Mouse (Mus musculus) cerebral cortex, adult 2 months (tissue): Measurements from ENCODE around the gene Slamf8.

Source experiments
- WGBS: fragments of 180-500 bp; shearing (Covaris S2); methylation state at CpG from one replicate; pipeline ENCODE4 v1.1.7; 2018; 5-methylcytosine and 5-hydroxymethylcytosine counted together

Slamf8 gene

DNA sequence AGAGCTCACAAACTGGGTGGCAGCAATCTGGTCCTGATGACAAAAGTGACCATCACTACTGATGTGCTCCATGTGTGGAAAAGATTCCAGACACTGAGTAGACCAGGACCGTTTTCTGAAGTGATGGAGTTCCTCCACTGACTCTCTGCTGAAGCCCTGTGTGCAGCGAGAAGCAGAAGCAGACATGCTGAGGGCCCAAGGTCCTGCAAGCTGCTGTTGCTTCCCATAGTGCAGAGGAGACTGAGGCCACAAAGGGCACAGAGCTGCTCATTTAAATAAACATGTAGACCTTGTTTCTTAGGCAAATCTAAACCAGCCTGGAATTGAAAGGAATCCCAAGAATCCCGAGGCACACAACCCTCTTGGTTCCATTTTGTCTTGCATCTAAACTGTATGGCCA lies 3.0 kb upstream of the Slamf8 start:
- WGBS: 83% methylated on average over 3 of the region's 3 CpGs

DNA sequence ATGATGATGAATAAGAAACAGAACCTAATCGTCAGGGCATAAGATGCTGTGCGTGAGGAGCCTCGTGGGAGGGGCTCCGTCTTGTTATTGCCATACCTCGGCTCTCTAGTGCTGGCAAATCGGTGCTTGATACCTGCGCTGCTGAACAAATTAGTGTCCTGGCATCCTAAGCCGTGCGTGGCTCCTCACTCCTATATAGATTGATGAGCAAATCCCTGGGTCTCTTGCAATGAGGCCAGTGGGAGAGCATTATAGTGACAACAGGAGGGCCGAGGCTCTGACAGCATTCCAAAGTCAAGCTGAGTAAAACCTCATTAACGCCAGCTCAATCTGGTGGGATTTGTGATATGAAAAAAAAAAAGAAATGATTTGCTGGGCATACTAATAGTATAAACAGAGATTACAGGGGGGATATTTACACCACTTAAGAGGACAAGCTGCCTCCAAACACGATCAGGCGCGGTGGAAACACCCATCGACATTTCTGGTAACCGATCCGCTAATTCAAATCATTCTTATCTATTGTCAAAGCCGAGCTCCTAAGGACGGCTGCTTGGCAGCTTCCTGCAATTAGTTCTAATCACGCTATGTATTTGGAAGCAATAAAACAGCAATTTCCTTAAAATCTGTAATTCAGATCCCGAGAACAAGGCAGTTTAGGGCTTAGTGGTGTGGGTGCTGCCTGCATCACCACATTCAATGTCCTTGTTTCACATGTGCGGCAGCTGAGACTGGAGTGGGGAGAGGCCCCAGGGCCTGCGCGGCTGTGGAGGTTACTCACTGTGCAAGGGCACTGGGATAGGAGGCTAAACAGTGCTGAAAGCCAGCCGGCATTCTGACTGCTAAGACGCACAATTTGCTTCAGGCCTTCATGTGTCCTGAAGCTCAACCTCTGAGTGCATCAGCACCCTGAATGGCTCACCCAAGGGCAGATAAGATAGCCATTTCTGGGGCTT lies 4.5 kb downstream of the Slamf8 start:
- WGBS: 58% methylated on average over 26 of the region's 26 CpGs

DNA sequence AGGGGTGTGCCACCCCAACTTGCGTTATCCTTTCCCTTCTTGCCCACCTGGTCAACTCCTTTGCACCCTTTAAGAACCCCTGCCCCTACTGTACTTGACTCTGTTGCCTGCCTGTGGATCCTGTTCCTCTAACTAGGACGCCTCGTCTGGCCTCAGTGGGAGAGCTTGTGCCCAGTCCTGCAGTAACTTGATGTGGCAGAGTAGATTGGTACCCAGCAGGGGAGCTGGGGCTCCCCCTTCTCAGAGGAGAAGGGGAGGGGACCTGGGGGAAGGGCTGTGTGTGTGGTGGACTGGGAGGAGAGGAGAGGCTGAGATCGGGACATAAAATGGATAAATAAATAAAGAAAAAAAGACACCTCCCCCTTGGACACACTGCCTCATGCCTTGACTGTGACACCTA lies 5.3 kb downstream of the Slamf8 start:
- WGBS: 58% methylated on average over 4 of the region's 4 CpGs

- WGBS: 97% methylated on average over 6 of the region's 6 CpGs
Observed at GRCm38 (mm10) chr1:172584271-172584670, 6.1 kb downstream of the Slamf8 start.

GRCm38 (mm10) chr1:172582436-172582835 lies 7.9 kb downstream of the Slamf8 start:
- 88% methylated on average over 8 of the region's 8 CpGs for WGBS

- 88% methylated on average over 6 of the region's 6 CpGs for WGBS
Observed at GRCm38 (mm10) chr1:172580116-172580515, 10.3 kb downstream of the Slamf8 start.

DNA sequence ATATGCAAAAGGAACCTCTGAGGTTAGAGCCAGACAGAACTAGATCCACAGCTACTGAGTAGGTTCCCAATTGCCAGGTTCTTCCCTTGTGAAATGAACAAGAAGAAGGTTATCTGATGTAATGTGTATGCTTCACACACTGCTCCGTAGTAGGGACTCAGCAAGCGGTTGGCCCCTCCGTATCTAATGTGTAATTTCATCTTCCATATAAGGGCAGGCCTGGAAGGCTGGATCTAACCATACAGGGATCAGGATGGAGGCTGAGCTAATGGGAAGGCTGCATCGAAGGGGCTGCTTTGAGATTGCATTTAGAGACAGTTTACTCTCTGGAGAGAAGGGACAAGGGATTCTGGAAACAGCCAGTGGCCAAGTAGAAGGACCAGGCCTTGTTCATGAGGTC lies 22.6 kb downstream of the Slamf8 start:
- 89% methylated on average over 4 of the region's 4 CpGs for WGBS

DNA sequence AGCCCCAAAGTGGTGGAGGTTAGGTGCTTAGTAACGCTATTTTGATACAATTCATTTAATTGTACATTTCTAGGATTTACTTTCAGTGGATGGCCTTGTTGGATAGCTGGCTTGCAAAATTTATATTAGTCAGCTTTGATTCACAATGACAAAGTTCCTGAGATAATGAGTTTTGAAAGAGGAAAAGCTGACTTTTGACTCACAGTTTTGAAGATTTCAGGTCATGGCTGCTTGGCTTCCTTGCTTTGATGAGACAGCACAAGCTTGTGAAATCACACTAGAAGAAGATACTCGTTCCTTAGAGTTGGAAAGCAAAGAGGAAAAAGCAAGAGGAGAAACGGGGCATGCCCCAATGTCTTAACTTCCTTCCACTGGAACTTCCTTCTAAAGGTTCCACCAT lies 24.2 kb downstream of the Slamf8 start:
- WGBS: 90% methylated on average over 3 of the region's 3 CpGs

GRCm38 (mm10) chr1:172563465-172563828 lies 26.9 kb downstream of the Slamf8 start:
- WGBS: 8% methylated on average over 10 of the region's 10 CpGs

GRCm38 (mm10) chr1:172562641-172563464 lies 27.5 kb downstream of the Slamf8 start:
- 1% methylated on average over 52 of the region's 66 CpGs for WGBS

- WGBS: 85% methylated on average over 11 of the region's 11 CpGs
Observed at GRCm38 (mm10) chr1:172555638-172556037, 34.7 kb downstream of the Slamf8 start, which contains the start of gene Vsig8. TSS of gene Vsig8 (plus strand) at chr1:172555938.

- 61% methylated on average over 1 of the region's 1 CpGs for WGBS
Observed at GRCm38 (mm10) chr1:172552623-172553022, 37.7 kb downstream of the Slamf8 start.

DNA sequence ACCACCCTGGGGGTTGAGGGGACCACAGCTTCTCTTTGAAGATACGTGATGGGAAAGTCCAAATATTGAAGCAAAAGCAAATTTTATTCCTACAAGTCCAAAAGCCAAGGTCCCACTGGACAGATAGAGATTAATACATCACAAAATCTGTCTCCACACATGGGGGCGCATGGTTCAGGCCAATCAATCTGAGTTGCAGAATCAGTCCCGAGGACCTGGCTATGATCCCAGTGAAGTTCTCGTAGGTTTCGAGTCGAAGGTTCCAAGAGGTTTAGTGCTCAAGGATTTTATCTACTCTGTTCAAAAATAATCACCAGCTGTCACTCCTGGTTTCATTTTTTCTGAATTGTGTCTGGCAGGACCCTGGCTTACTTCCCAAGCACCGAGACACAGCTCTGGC lies 39.4 kb downstream of the Slamf8 start:
- WGBS: 36% methylated on average over 7 of the region's 7 CpGs

DNA sequence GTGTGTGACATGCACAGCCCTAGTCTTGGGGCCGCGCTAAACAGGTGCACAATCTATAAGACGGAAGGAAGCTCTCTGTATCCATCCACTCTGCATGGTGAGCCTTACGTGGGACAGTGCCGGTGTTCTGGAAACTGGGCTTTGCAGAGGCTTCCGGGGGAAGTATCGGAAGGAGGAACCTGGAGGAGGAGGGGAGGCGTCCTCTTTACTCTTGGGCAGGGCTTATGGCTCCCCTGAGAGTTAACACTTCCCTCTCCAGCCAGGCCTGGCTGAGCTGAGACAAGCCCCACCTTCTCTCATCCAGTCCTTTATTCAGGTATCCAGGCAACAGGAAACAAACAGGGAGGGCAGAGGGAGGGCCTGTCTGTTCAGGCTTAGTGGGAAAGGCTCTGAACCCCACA lies 39.8 kb downstream of the Slamf8 start:
- WGBS: 11% methylated on average over 8 of the region's 8 CpGs

DNA sequence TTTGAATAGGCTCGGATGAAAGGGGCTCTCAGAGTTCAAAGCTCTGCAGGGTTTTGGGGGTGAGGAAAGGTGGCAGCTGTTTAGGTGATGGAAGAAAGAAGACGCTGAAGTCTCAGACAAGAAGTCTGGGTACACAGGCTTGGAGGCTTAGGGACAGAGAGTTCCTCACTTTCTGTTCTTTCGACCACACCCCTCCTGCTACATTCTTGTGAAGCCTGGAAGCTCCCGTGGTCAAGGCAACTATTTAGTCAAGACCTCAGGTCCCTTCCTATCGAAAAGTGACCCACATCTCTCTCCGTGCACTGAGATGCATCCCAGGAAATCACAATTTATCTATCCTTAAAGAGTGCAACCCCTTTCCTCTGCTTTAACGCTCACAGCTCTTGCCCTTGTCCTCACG lies 40.7 kb downstream of the Slamf8 start:
- 24% methylated on average over 8 of the region's 8 CpGs for WGBS

DNA sequence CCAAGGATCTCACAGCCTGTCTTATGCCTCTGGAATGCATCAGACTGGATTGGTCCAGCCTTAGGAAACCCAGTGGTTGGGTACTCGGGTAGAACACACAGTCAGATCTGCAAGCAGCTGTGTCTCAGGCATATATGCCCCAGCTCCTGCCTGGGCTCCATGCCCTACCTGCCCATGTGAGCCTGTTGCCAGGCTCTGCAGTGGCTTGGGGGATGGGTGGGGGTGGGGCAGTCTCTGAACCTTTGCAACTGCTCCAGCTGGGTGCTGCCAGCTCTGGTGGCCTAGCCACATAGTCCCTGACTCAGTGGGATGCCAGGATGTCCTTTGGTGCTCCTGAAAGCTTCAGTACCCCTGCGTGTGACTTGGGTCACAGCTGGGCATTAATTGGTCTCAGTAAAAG lies 41.1 kb downstream of the Slamf8 start:
- 46% methylated on average over 2 of the region's 2 CpGs for WGBS

DNA sequence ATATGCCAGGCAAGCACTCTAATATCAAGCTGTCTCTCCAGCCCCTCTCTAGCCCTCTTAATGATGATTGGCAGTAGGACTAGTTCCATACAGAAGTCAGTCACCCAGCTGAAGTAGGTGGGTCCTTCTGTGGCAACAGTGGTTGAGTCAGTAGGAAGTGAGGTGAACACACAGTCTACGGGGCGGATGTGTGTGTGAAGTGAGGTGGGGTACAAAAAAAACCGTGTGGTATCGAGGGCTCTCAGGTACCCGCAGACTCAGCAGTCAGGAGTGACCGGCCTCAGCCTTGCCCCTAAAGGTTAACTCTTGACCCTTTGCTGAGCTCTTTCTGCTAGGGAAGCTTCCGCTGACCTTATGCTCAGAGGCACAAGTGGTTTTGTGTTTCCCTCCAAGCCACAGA lies 41.9 kb downstream of the Slamf8 start:
- WGBS: 84% methylated on average over 7 of the region's 7 CpGs

GRCm38 (mm10) chr1:172546062-172546461 lies 44.3 kb downstream of the Slamf8 start:
- WGBS: 80% methylated on average over 4 of the region's 4 CpGs

GRCm38 (mm10) chr1:172540283-172540820 lies 50.0 kb downstream of the Slamf8 start:
- WGBS: 62% methylated on average over 11 of the region's 11 CpGs

GRCm38 (mm10) chr1:172539827-172540226 lies 50.5 kb downstream of the Slamf8 start:
- 60% methylated on average over 6 of the region's 6 CpGs for WGBS

DNA sequence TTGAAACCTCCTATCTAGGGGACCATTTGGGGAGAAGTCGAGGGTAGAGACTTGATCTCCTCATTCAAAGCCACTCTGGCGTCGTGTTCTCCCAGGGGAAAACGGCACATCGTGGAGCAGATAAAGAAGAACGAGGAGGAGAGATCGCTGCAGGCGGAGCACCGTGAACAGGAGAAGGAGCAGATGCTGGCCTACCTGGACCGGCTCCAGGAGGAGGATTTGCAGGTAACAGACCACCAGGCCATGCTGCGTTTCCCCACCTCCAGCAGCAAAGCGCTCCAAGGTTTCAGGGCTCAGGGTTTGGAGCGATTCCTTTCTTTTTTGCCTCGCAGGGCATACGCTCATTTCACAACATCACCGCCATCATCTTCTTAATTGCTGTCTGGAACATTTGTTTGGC lies 55.3 kb downstream of the Slamf8 start:
- 89% methylated on average over 16 of the region's 16 CpGs for WGBS

DNA sequence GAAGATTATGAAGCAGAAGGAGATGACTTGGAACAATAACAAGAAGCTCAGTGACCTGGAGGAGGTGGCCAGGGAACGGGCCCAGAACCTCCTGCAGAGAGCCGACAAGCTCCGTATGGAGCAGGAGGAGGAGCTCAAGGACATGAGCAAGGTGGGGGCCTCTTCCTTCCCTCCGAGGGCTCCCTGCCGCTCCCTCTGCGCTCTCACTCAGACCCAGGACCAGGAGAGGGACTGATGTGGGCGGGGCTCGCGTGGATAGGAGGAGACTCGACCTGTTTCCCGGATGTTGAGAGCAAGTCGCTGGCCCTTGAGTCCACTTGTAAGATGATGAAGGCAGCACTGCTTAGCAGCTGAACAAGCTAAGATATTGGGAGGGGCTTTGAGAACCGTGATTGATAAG lies 57.8 kb downstream of the Slamf8 start:
- 28% methylated on average over 13 of the region's 13 CpGs for WGBS
